Mouse (Mus musculus): ENCODE measurements around the gene Ceacam20. TPM values are rescaled to one million over a fixed set of nuclear protein-coding genes. Genes with fewer than 3 reads are reported as not detected.
A peak's percentile ranks its signal among the peaks of the same experiment; 100 is the strongest.

Ceacam20 gene
- total and polyA plus RNA-seq, 2 experiments from 2014 or later: not detected

GRCm38 (mm10) chr7:19945201-19945600 is 20.0 kb upstream of the Ceacam20 start:
- 93% methylated on average over 5 of the region's 5 CpGs for WGBS
- TF ChIP-seq CTCF (IDR thresholded peaks at IDR 0.05): no peak
- Histone ChIP-seq H3K27ac (ENCODE audit: low read depth, low read length) (no peak overlapping the region), H3K4me3 (ENCODE audit: low read depth, low read length) (no peak overlapping the region), H3K9ac (replicated peaks; ENCODE audit: low read length, poor library complexity, severe bottlenecking) (no peak overlapping the region), H3K4me1 (ENCODE audit: insufficient read depth, low read length) (no peaks in the 10 kb centered on the region), H3K9me3 (ENCODE audit: low read length) (no peaks in the 10 kb centered on the region), H3K36me3 (ENCODE audit: insufficient read depth, low read length) (no peaks in the 10 kb centered on the region), H3K4me2 (ENCODE audit: low read depth, low read length, poor library complexity, severe bottlenecking) (no peak overlapping the region), H3K27me3 (ENCODE audit: insufficient read depth, low read length) (no peaks in the 10 kb centered on the region)
- ATAC-seq (ENCODE audit: low FRiP score) (no peak), DNase-seq (ENCODE audit: low spot score) (no peak)

GRCm38 (mm10) chr7:19945821-19946515 is 19.2 kb upstream of the Ceacam20 start:
- no peaks in the 10 kb centered on the region for H3K9me3 ChIP-seq (ENCODE audit: low read length)
- no peaks in the 10 kb centered on the region for H3K36me3 ChIP-seq (ENCODE audit: insufficient read depth, low read length)
- WGBS: 85% methylated on average over 13 of the region's 13 CpGs
- DNase-seq (ENCODE audit: low spot score): no peak
- H3K27ac ChIP-seq (ENCODE audit: low read depth, low read length): no peak overlapping the region
- H3K27me3 ChIP-seq (ENCODE audit: insufficient read depth, low read length): no peaks in the 10 kb centered on the region
- H3K4me2 ChIP-seq (ENCODE audit: low read depth, low read length, poor library complexity, severe bottlenecking): no peak overlapping the region
- H3K9ac ChIP-seq (replicated peaks; ENCODE audit: low read length, poor library complexity, severe bottlenecking): no peak overlapping the region
- TF ChIP-seq CTCF (IDR thresholded peaks at IDR 0.05): no peak
- no peaks in the 10 kb centered on the region for H3K4me1 ChIP-seq (ENCODE audit: insufficient read depth, low read length)
- H3K4me3 ChIP-seq (ENCODE audit: low read depth, low read length): no peak overlapping the region
- no peak for ATAC-seq (ENCODE audit: low FRiP score)

- Histone ChIP-seq H3K4me3 (ENCODE audit: low read depth, low read length) (no peak overlapping the region), H3K4me1 (ENCODE audit: insufficient read depth, low read length) (no peaks in the 10 kb centered on the region), H3K27me3 (ENCODE audit: insufficient read depth, low read length) (no peaks in the 10 kb centered on the region), H3K9me3 (ENCODE audit: low read length) (no peaks in the 10 kb centered on the region), H3K9ac (replicated peaks; ENCODE audit: low read length, poor library complexity, severe bottlenecking) (no peak overlapping the region), H3K4me2 (ENCODE audit: low read depth, low read length, poor library complexity, severe bottlenecking) (no peak overlapping the region), H3K27ac (ENCODE audit: low read depth, low read length) (no peak overlapping the region), H3K36me3 (ENCODE audit: insufficient read depth, low read length) (no peaks in the 10 kb centered on the region)
- WGBS: 80% methylated on average over 12 of the region's 12 CpGs
- DNase-seq (ENCODE audit: low spot score) (no peak), ATAC-seq (ENCODE audit: low FRiP score) (no peak)
- no peak for TF ChIP-seq CTCF (IDR thresholded peaks at IDR 0.05)
Observed at GRCm38 (mm10) chr7:19948956-19949355, 16.3 kb upstream of the Ceacam20 start.

GRCm38 (mm10) chr7:19949996-19950395 is 15.2 kb upstream of the Ceacam20 start:
- WGBS: 67% methylated on average over 10 of the region's 10 CpGs
- Histone ChIP-seq H3K9ac (replicated peaks; ENCODE audit: low read length, poor library complexity, severe bottlenecking) (no peak overlapping the region), H3K9me3 (ENCODE audit: low read length) (no peaks in the 10 kb centered on the region), H3K4me3 (ENCODE audit: low read depth, low read length) (no peak overlapping the region), H3K4me1 (ENCODE audit: insufficient read depth, low read length) (no peaks in the 10 kb centered on the region), H3K4me2 (ENCODE audit: low read depth, low read length, poor library complexity, severe bottlenecking) (no peak overlapping the region), H3K27ac (ENCODE audit: low read depth, low read length) (no peak overlapping the region), H3K36me3 (ENCODE audit: insufficient read depth, low read length) (no peaks in the 10 kb centered on the region), H3K27me3 (ENCODE audit: insufficient read depth, low read length) (no peaks in the 10 kb centered on the region)
- DNase-seq (ENCODE audit: low spot score) (no peak), ATAC-seq (ENCODE audit: low FRiP score) (no peak)
- no peak for TF ChIP-seq CTCF (IDR thresholded peaks at IDR 0.05)

GRCm38 (mm10) chr7:19950589-19950988 is 14.6 kb upstream of the Ceacam20 start, which contains the start of gene Igsf23:
Gene Igsf23 (minus strand): TSS chr7:19950756.
- no peak for TF ChIP-seq CTCF (IDR thresholded peaks at IDR 0.05)

GRCm38 (mm10) chr7:19952320-19952986 is 12.8 kb upstream of the Ceacam20 start:
- ATAC-seq (ENCODE audit: low FRiP score): 0 out of 2 replicates have a peak, but pooled peaks have one; percentile 27
- H3K9ac ChIP-seq (replicated peaks; ENCODE audit: low read length, poor library complexity, severe bottlenecking): no peak overlapping the region
- H3K4me3 ChIP-seq (ENCODE audit: low read depth, low read length): no peak overlapping the region
- no peaks in the 10 kb centered on the region for H3K4me1 ChIP-seq (ENCODE audit: insufficient read depth, low read length)
- H3K9me3 ChIP-seq (ENCODE audit: low read length): no peaks in the 10 kb centered on the region
- TF ChIP-seq CTCF (IDR thresholded peaks at IDR 0.05): no peak
- WGBS: 28% methylated on average over 10 of the region's 10 CpGs
- peak; percentile 3 for DNase-seq (ENCODE audit: low spot score)
- no peaks in the 10 kb centered on the region for H3K27me3 ChIP-seq (ENCODE audit: insufficient read depth, low read length)
- H3K36me3 ChIP-seq (ENCODE audit: insufficient read depth, low read length): no peaks in the 10 kb centered on the region
- no peak overlapping the region for H3K4me2 ChIP-seq (ENCODE audit: low read depth, low read length, poor library complexity, severe bottlenecking)
- H3K27ac ChIP-seq (ENCODE audit: low read depth, low read length): no peak overlapping the region

More at GRCm38 (mm10) chr7:19950589-19950988, 14.6 kb upstream of the Ceacam20 start, which contains the start of gene Igsf23:
- no peak for DNase-seq (ENCODE audit: low spot score)
- no peak within 1 kb of the TSS for H3K4me2 ChIP-seq (ENCODE audit: low read depth, low read length, poor library complexity, severe bottlenecking)
- peak; percentile 10; the same call in 1 of the 2 replicates for ATAC-seq (ENCODE audit: low FRiP score)
- 57% methylated on average over 9 of the region's 9 CpGs for WGBS
- H3K27me3 ChIP-seq (ENCODE audit: insufficient read depth, low read length): no peaks in the 10 kb centered on the region
- H3K4me3 ChIP-seq (ENCODE audit: low read depth, low read length): no peak within 1 kb of the TSS
- H3K36me3 ChIP-seq (ENCODE audit: insufficient read depth, low read length): no peaks in the 10 kb centered on the region
- H3K4me1 ChIP-seq (ENCODE audit: insufficient read depth, low read length): no peaks in the 10 kb centered on the region
- H3K9ac ChIP-seq (replicated peaks; ENCODE audit: low read length, poor library complexity, severe bottlenecking): no peak within 1 kb of the TSS
- no peak within 1 kb of the TSS for H3K27ac ChIP-seq (ENCODE audit: low read depth, low read length)
- no peaks in the 10 kb centered on the region for H3K9me3 ChIP-seq (ENCODE audit: low read length)
